Mouse (Mus musculus) spleen, postnatal 36 days (tissue): ENCODE data around the gene Dbf4.

Experiments used
- DNase-seq, 2 experiments: peaks; one replicate each; pipeline ENCODE4 v3.0.0; 2022; ENCODE audit warnings: low spot score in 2 of 2, mixed read lengths in 1 of 2

The Dbf4 gene

GRCm38 (mm10) chr5:8366771-8367613 is 55.5 kb downstream of the Dbf4 start:
- DNase-seq, result no peak

- DNase-seq, result no peak
These were observed 60.2 kb downstream of the Dbf4 start for GRCm38 (mm10) chr5:8362361-8362760.

- no peak for DNase-seq
These were observed 64.8 kb downstream of the Dbf4 start for GRCm38 (mm10) chr5:8357677-8358076.

- DNase-seq, result peak in 1 of 2 experiments; percentile 5
These were observed 65.4 kb downstream of the Dbf4 start for GRCm38 (mm10) chr5:8356885-8357651.

- DNase-seq, result no peak
These were observed 66.2 kb downstream of the Dbf4 start for GRCm38 (mm10) chr5:8356326-8356725.

GRCm38 (mm10) chr5:8349557-8349956 is 73.0 kb downstream of the Dbf4 start:
- DNase-seq, result no peak
